Mouse (Mus musculus) cerebellum, adult 2 months (tissue): ENCODE results near the gene Etl4. TPM values are rescaled to one million over a fixed set of nuclear protein-coding genes. Genes with fewer than 3 reads are reported as not detected.

Experiments used
- DNase-seq, 2 experiments: peaks; one replicate each; pipeline ENCODE4 v3.0.0; 2021
- H3K27ac ChIP-seq: fragments of 200-500 bp; 2 replicates; pipeline ENCODE4 v1.5.1; 2012; ENCODE audit warnings: low read length, control low read depth, inconsistent platforms; ENCODE audit not compliant: insufficient read depth
- H3K27me3 ChIP-seq: fragments of 200-500 bp; 2 replicates; pipeline ENCODE4 v1.6.1; 2012; ENCODE audit warnings: inconsistent platforms, mild to moderate bottlenecking, low read length, moderate library complexity; ENCODE audit not compliant: control insufficient read depth, insufficient read depth
- H3K4me1 ChIP-seq: fragments of 200-500 bp; 2 replicates; pipeline ENCODE4 v1.6.1; 2011; ENCODE audit warnings: low read length; ENCODE audit not compliant: control insufficient read depth, insufficient read depth
- H3K4me3 ChIP-seq: fragments of 200-500 bp; replicated peaks from 2 replicates; pipeline ENCODE3; 2011; ENCODE audit warnings: mild to moderate bottlenecking, low read depth, low read length, control low read depth; ENCODE audit not compliant: insufficient read depth
- CTCF ChIP-seq: fragments of 200-500 bp; IDR thresholded peaks from 2 replicates; pipeline ENCODE4 v1.5.1; 2011; ENCODE audit warnings: low read depth, mild to moderate bottlenecking, control low read depth, low read length, moderate library complexity, borderline replicate concordance; ENCODE audit not compliant: insufficient read depth
- POLR2A ChIP-seq: fragments of 200-500 bp; IDR thresholded peaks from 2 replicates; pipeline ENCODE4 v1.6.1; 2011; ENCODE audit warnings: low read length, control low read depth, borderline replicate concordance; ENCODE audit not compliant: insufficient read depth
- WGBS: fragments of 180-500 bp; shearing (Covaris S2); methylation state at CpG from one replicate; pipeline ENCODE4 v1.1.7; 2018; 5-methylcytosine and 5-hydroxymethylcytosine counted together
- polyA plus RNA-seq: library from polyadenylated mRNA; depleted of rRNA; stranded (reverse); fragments of >200 nt; gene quantifications from 2 replicates; pipeline ENCODE4 v1.2.3, GENCODE M21; 2012

Gene Etl4
- polyA plus RNA-seq, 1 experiment, result 40.1 TPM

- DNase-seq, result no peak
- 78% methylated on average over 5 of the region's 5 CpGs for WGBS
- Histone ChIP-seq H3K4me3 (no peak overlapping the region), H3K27me3 (no peaks in the 10 kb centered on the region), H3K4me1 (no peaks in the 10 kb centered on the region), H3K27ac (no peak overlapping the region)
- TF ChIP-seq POLR2A (no peak), CTCF (no peak)
Observed at GRCm38 (mm10) chr2:20619881-20620280, 710.3 kb downstream of the Etl4 start.

- no peak for TF ChIP-seq CTCF
- no peak for TF ChIP-seq POLR2A
- H3K4me3 ChIP-seq, result no peak overlapping the region
- DNase-seq, result no peak
- H3K27ac ChIP-seq, result no peak overlapping the region
- H3K27me3 ChIP-seq, result no peaks in the 10 kb centered on the region
- WGBS, result 88% methylated on average over 8 of the region's 8 CpGs
- H3K4me1 ChIP-seq, result no peaks in the 10 kb centered on the region
Observed at GRCm38 (mm10) chr2:20629156-20629712, 719.7 kb downstream of the Etl4 start.

- WGBS, result 89% methylated on average over 3 of the region's 3 CpGs
- no peak overlapping the region for H3K27ac ChIP-seq
- H3K4me1 ChIP-seq, result no peaks in the 10 kb centered on the region
- H3K4me3 ChIP-seq, result no peak overlapping the region
- TF ChIP-seq POLR2A (no peak), CTCF (no peak)
- no peaks in the 10 kb centered on the region for H3K27me3 ChIP-seq
- DNase-seq, result no peak
Observed at GRCm38 (mm10) chr2:20638604-20639003, 729.0 kb downstream of the Etl4 start.

GRCm38 (mm10) chr2:20639721-20640120, 730.1 kb downstream of the Etl4 start:
- DNase-seq, result no peak
- Histone ChIP-seq H3K4me3 (no peak overlapping the region), H3K4me1 (no peaks in the 10 kb centered on the region), H3K27ac (no peak overlapping the region), H3K27me3 (no peaks in the 10 kb centered on the region)
- TF ChIP-seq POLR2A, result no peak
- no peak for TF ChIP-seq CTCF
- 58% methylated on average over 2 of the region's 2 CpGs for WGBS

GRCm38 (mm10) chr2:20642818-20643217, 733.2 kb downstream of the Etl4 start:
- no peak for DNase-seq
- Histone ChIP-seq H3K27ac (no peak overlapping the region), H3K27me3 (no peaks in the 10 kb centered on the region), H3K4me1 (no peaks in the 10 kb centered on the region), H3K4me3 (no peak overlapping the region)
- TF ChIP-seq CTCF, result no peak
- no peak for TF ChIP-seq POLR2A
- 62% methylated on average over 9 of the region's 9 CpGs for WGBS

- Histone ChIP-seq H3K4me3 (no peak overlapping the region), H3K27me3 (no peaks in the 10 kb centered on the region), H3K27ac (no peak overlapping the region), H3K4me1 (no peaks in the 10 kb centered on the region)
- TF ChIP-seq POLR2A (no peak), CTCF (no peak)
- WGBS, result 22% methylated on average over 4 of the region's 4 CpGs
- peak in 1 of 2 experiments; percentile 6 for DNase-seq
Observed at GRCm38 (mm10) chr2:20649817-20650216, 740.2 kb downstream of the Etl4 start.

GRCm38 (mm10) chr2:20653116-20653515, 743.5 kb downstream of the Etl4 start:
- TF ChIP-seq CTCF (no peak), POLR2A (no peak)
- no peak overlapping the region for H3K4me3 ChIP-seq
- no peaks in the 10 kb centered on the region for H3K27me3 ChIP-seq
- no peaks in the 10 kb centered on the region for H3K4me1 ChIP-seq
- H3K27ac ChIP-seq, result no peak overlapping the region
- DNase-seq, result no peak

GRCm38 (mm10) chr2:20654058-20654457, 744.5 kb downstream of the Etl4 start:
- 63% methylated on average over 8 of the region's 8 CpGs for WGBS

More at GRCm38 (mm10) chr2:20654058-20654457, 744.5 kb downstream of the Etl4 start:
- no peak for DNase-seq
- no peak for TF ChIP-seq CTCF
- no peak for TF ChIP-seq POLR2A
- no peaks in the 10 kb centered on the region for H3K27me3 ChIP-seq
- H3K4me1 ChIP-seq, result no peaks in the 10 kb centered on the region
- H3K27ac ChIP-seq, result no peak overlapping the region
- no peak overlapping the region for H3K4me3 ChIP-seq
